Mouse (Mus musculus) ES-Bruce4 (cell line): ENCODE results near the gene Zfp710.

Experiments used
- CTCF ChIP-seq: IDR thresholded peaks from one replicate; pipeline ENCODE4 v1.8.1; 2011; ENCODE audit warnings: low read depth, low read length
- EP300 ChIP-seq: IDR thresholded peaks from 2 replicates; pipeline ENCODE4 v1.6.1; 2011; ENCODE audit warnings: low read depth, low read length; ENCODE audit not compliant: insufficient read depth
- POLR2A ChIP-seq: IDR thresholded peaks from one replicate; pipeline ENCODE4 v1.8.1; 2011; ENCODE audit warnings: low read length; ENCODE audit not compliant: insufficient read depth

DNA sequence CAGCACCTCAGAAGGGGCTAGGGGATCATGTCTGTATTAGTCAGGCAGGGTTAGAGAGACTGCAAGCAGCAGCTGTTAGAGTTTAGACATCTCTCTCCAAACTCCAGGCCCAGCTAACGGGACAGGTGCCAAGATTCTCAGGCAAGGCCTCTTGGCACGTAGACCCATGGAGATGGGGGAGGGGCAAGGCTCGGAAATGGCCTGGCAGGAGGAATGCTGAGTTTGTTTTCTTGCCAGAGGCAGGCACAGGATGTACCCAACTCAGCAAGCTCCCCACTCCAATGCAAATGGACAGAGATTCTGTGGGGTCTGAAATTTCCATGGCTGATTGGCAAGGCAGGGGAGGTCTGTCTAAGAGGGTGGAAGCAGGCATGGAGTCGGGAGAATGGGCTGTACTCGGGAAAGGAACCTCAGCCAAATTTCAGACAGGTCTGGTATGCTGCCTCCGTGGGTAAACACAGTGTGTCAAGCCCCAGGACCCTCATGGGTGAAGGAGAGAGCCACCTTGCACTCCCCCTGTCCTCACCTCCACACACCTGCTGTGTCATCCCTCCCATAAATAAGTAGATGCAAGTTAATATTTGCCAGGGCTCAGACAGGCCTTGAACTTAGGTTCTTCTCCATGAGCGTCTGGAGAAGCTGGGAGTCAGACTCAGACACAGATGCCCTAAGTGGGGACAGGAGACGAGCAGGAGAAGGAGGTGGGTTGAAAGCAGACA lies 110.0 kb downstream of the Zfp710 start:
- TF ChIP-seq CTCF (no peak), POLR2A (no peak), EP300 (no peak)
